Mouse (Mus musculus) lung, embryonic 16.5 days (tissue): ENCODE data around the gene Tnfrsf1a. TPM values are rescaled to one million over a fixed set of nuclear protein-coding genes. Genes with fewer than 3 reads are reported as not detected.

Experiments
- ATAC-seq: fragments of 200-750 bp; cut with Nextera tagmentation; 2 replicates; pipeline ENCODE4 v1.8.0; 2017; ENCODE audit warnings: low read depth, mild to moderate bottlenecking, moderate library complexity
- H3K27ac ChIP-seq: fragments of 300-500 bp; sonication (generic); 2 replicates; pipeline ENCODE4 v1.5.1; 2014; ENCODE audit warnings: mild to moderate bottlenecking, control low read depth, low read length
- H3K27me3 ChIP-seq: fragments of 300-500 bp; sonication (generic); 2 replicates; pipeline ENCODE4 v1.6.1; 2014; ENCODE audit warnings: low read depth, low read length, mixed read lengths; ENCODE audit not compliant: control insufficient read depth, insufficient read depth
- H3K36me3 ChIP-seq: fragments of 300-500 bp; sonication (generic); 2 replicates; pipeline ENCODE4 v1.6.1; 2014; ENCODE audit warnings: low read length; ENCODE audit not compliant: control insufficient read depth, insufficient read depth
- H3K4me1 ChIP-seq: fragments of 300-500 bp; sonication (generic); replicated peaks from 2 replicates; pipeline ENCODE4 v1.6.1; 2014; ENCODE audit warnings: low read length, mixed read lengths; ENCODE audit not compliant: control insufficient read depth, insufficient read depth
- H3K4me2 ChIP-seq: fragments of 300-500 bp; sonication (generic); 2 replicates; pipeline ENCODE4 v1.6.1; 2014; ENCODE audit warnings: low read depth, low read length, control low read depth
- H3K4me3 ChIP-seq: fragments of 300-500 bp; sonication (generic); 2 replicates; pipeline ENCODE4 v1.5.1; 2014; ENCODE audit warnings: mild to moderate bottlenecking, low read length, control low read depth
- H3K9ac ChIP-seq: fragments of 300-500 bp; sonication (generic); 2 replicates; pipeline ENCODE4 v1.6.1; 2014; ENCODE audit warnings: low read length, control low read depth
- H3K9me3 ChIP-seq: fragments of 300-500 bp; sonication (generic); 2 replicates; pipeline ENCODE4 v1.6.1; 2016; ENCODE audit warnings: low read length; ENCODE audit not compliant: control insufficient read depth
- WGBS: fragments of 180-500 bp; shearing (Covaris S2); extraction: QIAGEN DNeasy Blood & Tissue Kit; methylation state at CpG from one replicate; pipeline ENCODE4 v1.1.7; 2014; 5-methylcytosine and 5-hydroxymethylcytosine counted together
- polyA plus RNA-seq: library from polyadenylated mRNA; unstranded; fragments of >200 nt; fragmentation: Nextera tagmentation; extraction: Ambion mirVana; gene quantifications from 2 replicates; pipeline ENCODE4 v1.2.1, GENCODE M21; 2015

Tnfrsf1a gene
- polyA plus RNA-seq, 1 experiment from 2014 or later = 115 TPM

GRCm38 (mm10) chr6:125410995-125411547 is 61.9 kb downstream of the Tnfrsf1a start:
- H3K4me3 ChIP-seq = no peak overlapping the region
- H3K36me3 ChIP-seq = no peaks in the 10 kb centered on the region
- H3K27me3 ChIP-seq = no peaks in the 10 kb centered on the region; the same call in 1 of the 2 replicates
- H3K9me3 ChIP-seq = no peaks in the 10 kb centered on the region; the same call in 1 of the 2 replicates
- ATAC-seq = peak; percentile 36; the same call in 1 of the 2 replicates
- H3K4me2 ChIP-seq = no peak overlapping the region
- 53% methylated on average over 8 of the region's 8 CpGs for WGBS
- no peaks in the 10 kb centered on the region; the same call in 1 of the 2 replicates for H3K4me1 ChIP-seq
- H3K27ac ChIP-seq = no peak overlapping the region
- H3K9ac ChIP-seq = no peak overlapping the region; the same call in 1 of the 2 replicates

DNA sequence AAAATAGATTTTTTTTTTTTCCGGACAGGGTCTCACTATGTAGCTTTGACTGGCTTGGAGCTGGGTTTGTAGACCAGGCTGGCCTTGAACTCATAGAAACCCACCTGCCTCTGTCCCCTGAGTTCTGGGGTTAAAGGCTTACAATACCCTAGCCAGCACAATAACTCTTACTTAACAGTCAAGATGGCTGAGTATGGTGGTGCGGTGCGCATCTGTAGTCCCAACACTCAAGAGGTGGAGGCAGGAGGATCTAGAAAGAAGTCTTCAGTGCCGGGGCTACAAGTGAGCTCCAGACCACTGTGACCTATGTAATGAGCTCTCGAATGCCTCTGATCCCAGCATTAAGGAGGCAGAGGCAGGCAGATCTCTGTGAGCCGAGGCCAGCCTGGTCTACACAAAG is 62.5 kb downstream of the Tnfrsf1a start:
- no peak overlapping the region for H3K4me3 ChIP-seq
- no peak overlapping the region for H3K4me2 ChIP-seq
- 91% methylated on average over 6 of the region's 6 CpGs for WGBS
- no peaks in the 10 kb centered on the region; the same call in 1 of the 2 replicates for H3K4me1 ChIP-seq
- no peaks in the 10 kb centered on the region; the same call in 1 of the 2 replicates for H3K9me3 ChIP-seq
- H3K9ac ChIP-seq = no peak overlapping the region
- ATAC-seq = no peak
- no peak overlapping the region for H3K27ac ChIP-seq
- no peaks in the 10 kb centered on the region for H3K36me3 ChIP-seq
- no peaks in the 10 kb centered on the region; the same call in 1 of the 2 replicates for H3K27me3 ChIP-seq

Other genes with a start within 250 kb of the Tnfrsf1a start
- gene Nop2, start 217.5 kb upstream of the Tnfrsf1a start, polyA plus RNA-seq = 44.5 and 52.5 TPM in 2 replicates
- gene Iffo1, start 204.1 kb upstream of the Tnfrsf1a start, polyA plus RNA-seq = 5.5 and 7.2 TPM in 2 replicates
- gene Gapdh, start 182.9 kb upstream of the Tnfrsf1a start, polyA plus RNA-seq = 1,562 and 1,631 TPM in 2 replicates
- gene Ncapd2, start 157.7 kb upstream of the Tnfrsf1a start, polyA plus RNA-seq = 123 and 135 TPM in 2 replicates
- gene Mrpl51, start 157.6 kb upstream of the Tnfrsf1a start, polyA plus RNA-seq = 216 and 226 TPM in 2 replicates
- gene Vamp1, start 133.8 kb upstream of the Tnfrsf1a start, polyA plus RNA-seq = 5.2 and 6.0 TPM in 2 replicates
- 9.0 and 10.0 TPM in 2 replicates for gene Tapbpl, start 117.5 kb upstream of the Tnfrsf1a start, polyA plus RNA-seq
- gene Cd27, start 112.4 kb upstream of the Tnfrsf1a start, polyA plus RNA-seq = 3.1 and 5.7 TPM in 2 replicates
- 0.16 TPM in 1 of 2 replicates, not detected in the other for gene Tuba3a, start 63.3 kb upstream of the Tnfrsf1a start, polyA plus RNA-seq
- 91.1 and 96.4 TPM in 2 replicates for gene Ltbr, start 35.5 kb upstream of the Tnfrsf1a start, polyA plus RNA-seq
- gene Scnn1a, start 28.7 kb upstream of the Tnfrsf1a start, polyA plus RNA-seq = 9.1 and 13.4 TPM in 2 replicates
- 0.49 and 0.99 TPM in 2 replicates for gene Plekhg6, start 31.4 kb downstream of the Tnfrsf1a start, polyA plus RNA-seq
- 356 and 405 TPM in 2 replicates for gene Cd9, start 145.4 kb downstream of the Tnfrsf1a start, polyA plus RNA-seq
- gene Vwf, start 197.4 kb downstream of the Tnfrsf1a start, polyA plus RNA-seq = 21.6 and 22.2 TPM in 2 replicates